Mouse (Mus musculus) heart, postnatal 10 days (tissue): ENCODE results near the gene Gm14305. TPM values are rescaled to one million over a fixed set of nuclear protein-coding genes. Genes with fewer than 3 reads are reported as not detected.
A peak's percentile ranks its signal among the peaks of the same experiment; 100 is the strongest.
"Not testable (repeated sequence)": the region's sequence is repeated elsewhere in the genome, so short reads cannot be mapped to it uniquely, and the experiment has no call there.

Experiments used
- DNase-seq, 2 experiments: peaks; one replicate each; pipeline ENCODE4 v3.0.0; 2021
- intact Hi-C: fragments of 180-260 bp; cut with DNase I; formaldehyde crosslinking; loops from one replicate; pipeline ENCODE4 v1.15.1; 2025
- total RNA-seq, 2 experiments: library from RNA; stranded (reverse); gene quantifications; 2 replicates each; pipeline ENCODE4 v1.2.3; 2021

Gene Gm14305
- 1 to 10 TPM; 5.8 to 8.7 TPM for total RNA-seq

DNA sequence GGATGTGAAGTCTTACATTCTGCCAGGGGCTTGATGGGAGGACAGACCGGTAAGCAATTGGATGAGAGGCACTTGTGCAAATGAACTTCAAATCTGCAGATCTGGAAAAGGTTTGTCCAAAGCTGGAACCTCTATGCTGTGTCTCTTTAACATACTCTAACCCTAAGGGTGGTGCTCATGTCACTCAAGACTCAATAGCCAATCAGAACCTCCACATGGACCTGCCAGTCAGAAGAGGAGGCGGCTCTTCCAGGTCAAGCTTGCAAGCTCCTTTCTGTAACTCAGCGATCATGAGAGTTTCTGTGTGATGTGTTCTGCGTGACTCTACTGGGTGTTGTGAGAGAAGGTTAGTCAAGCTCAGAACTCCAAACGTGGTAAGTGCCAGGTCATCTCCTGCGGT lies at the start of gene Gm14305:
Gene Gm14305 (plus strand): TSS at position 278 of the 400 bp plus-strand sequence.
- DNase-seq: peak; percentile 30 to 35
- intact Hi-C loops: not testable (repeated sequence)

- intact Hi-C loops, DNase-seq: not testable (repeated sequence)
Measured at GRCm38 (mm10) chr2:176670222-176670621, 37.9 kb upstream of the Gm14305 start, which contains the start of gene Zfp973. Zfp973 (plus strand) TSS chr2:176670522.

Other genes with a start within 250 kb of the Gm14305 start
- under 1 TPM in 1 of 2 experiments, not detected in 1; 0.57 TPM for gene Gm14434, start 221.5 kb upstream of the Gm14305 start, total RNA-seq
- not detected for gene Zfp967, start 187.3 kb upstream of the Gm14305 start, total RNA-seq
- gene Gm14308, start 72.0 kb upstream of the Gm14305 start, total RNA-seq: 1 to 10 TPM; 1.4 to 1.6 TPM
- gene Zfp973, start 37.8 kb upstream of the Gm14305 start, total RNA-seq: 10 to 100 TPM in 1 of 2 experiments, 1 to 10 TPM in 1; 8.3 to 10.4 TPM
- gene Gm14295, start 90.3 kb downstream of the Gm14305 start, total RNA-seq: 1 to 10 TPM; 6.2 to 6.3 TPM
- not detected for gene Gm14408, start 122.8 kb downstream of the Gm14305 start, total RNA-seq
- 1 to 10 TPM; 3.9 to 4.4 TPM for gene Gm14296, start 219.5 kb downstream of the Gm14305 start, total RNA-seq